Mouse (Mus musculus): ENCODE measurements around the gene Alg2. TPM values are rescaled to one million over a fixed set of nuclear protein-coding genes. Genes with fewer than 3 reads are reported as not detected.

Alg2 gene
- polyA plus RNA-seq, 1 experiment from 2014 or later, result 103 TPM

Other genes with a start within 250 kb of the Alg2 start
- gene Tgfbr1, start 121.1 kb downstream of the Alg2 start, polyA plus RNA-seq (2014; fragmentation: Nextera tagmentation; extraction: Ambion mirVana), result 95.4 and 103 TPM in 2 replicates
- gene Sec61b, start 325 bp upstream of the Alg2 start, polyA plus RNA-seq (2014; fragmentation: Nextera tagmentation; extraction: Ambion mirVana), result 328 and 341 TPM in 2 replicates